Mouse (Mus musculus) T-cell, adult 2 months (primary cell): ENCODE measurements around the gene Ccpg1.
A peak's percentile ranks its signal among the peaks of the same experiment; 100 is the strongest.

ENCODE experiments used
- DNase-seq: peaks from one replicate; pipeline ENCODE4 v3.0.0; 2022; ENCODE audit warnings: low spot score

Ccpg1 gene

GRCm38 (mm10) chr9:72996167-72996566 is 10.9 kb downstream of the Ccpg1 start:
- no peak for DNase-seq

- DNase-seq, result no peak
Observed at GRCm38 (mm10) chr9:72996806-72997205, 11.6 kb downstream of the Ccpg1 start.

GRCm38 (mm10) chr9:73000487-73000886 is 15.3 kb downstream of the Ccpg1 start:
- DNase-seq, result no peak

DNA sequence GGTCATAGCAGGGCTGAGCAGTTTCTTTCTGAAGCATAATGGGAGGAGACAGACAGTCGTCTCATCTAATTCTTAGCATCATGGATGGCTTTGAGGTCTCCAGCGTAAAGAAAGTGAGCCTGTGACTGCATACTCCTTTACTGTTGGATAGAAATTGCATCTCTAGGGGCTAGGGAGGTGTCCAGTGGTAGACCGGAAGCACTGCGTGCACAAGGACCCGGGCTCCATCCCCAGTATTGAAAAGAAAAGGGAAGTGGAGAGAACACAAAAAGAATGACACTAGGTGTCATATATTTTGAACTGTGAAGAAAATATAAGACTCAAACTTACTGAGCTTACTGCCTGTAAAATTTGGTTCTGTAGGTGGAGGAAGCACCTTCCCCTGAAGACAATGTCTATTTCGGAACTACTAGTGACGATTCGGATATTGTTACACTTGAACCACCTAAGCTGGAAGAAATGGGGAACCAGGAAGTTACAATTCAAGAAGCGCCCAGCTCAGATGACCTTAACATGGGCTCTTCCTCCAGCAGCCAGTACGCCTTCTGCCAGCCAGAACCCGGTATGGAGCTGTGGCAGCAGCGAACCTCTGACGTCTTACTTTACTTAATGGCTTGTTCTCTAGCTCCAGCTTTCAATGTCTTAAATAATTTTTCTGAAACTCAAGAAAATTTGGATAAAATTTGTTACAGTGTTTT is 16.2 kb downstream of the Ccpg1 start:
- DNase-seq, result no peak

- DNase-seq, result no peak
Observed at GRCm38 (mm10) chr9:73002177-73002576, 16.9 kb downstream of the Ccpg1 start.

- DNase-seq, result no peak
Observed at GRCm38 (mm10) chr9:73004076-73004475, 18.8 kb downstream of the Ccpg1 start.

DNA sequence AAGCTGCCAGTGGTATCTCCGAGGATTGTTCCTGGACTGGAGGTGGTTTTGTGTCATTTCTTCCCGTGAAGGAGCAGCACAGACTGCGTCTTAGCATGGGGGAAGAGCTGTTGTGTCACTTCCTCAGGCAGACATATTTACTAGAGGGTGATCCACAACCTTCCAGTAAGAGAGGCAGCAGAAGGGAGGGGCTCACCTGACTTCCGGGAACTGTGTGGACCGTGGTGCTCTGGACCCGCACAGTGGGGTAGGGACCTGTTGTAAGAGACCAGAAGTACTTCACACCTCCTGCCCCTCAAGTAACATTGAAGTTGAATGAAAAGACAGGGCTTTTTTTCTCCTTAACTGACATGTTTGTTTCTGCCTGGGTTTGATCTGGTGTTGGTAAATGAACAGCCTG is 19.9 kb downstream of the Ccpg1 start:
- DNase-seq, result no peak

- DNase-seq, result peak; percentile 18
Observed at GRCm38 (mm10) chr9:73006175-73006574, 20.9 kb downstream of the Ccpg1 start.

GRCm38 (mm10) chr9:73008384-73008783 is 23.2 kb downstream of the Ccpg1 start:
- no peak for DNase-seq

GRCm38 (mm10) chr9:73012629-73013028 is 27.4 kb downstream of the Ccpg1 start:
- no peak for DNase-seq

DNA sequence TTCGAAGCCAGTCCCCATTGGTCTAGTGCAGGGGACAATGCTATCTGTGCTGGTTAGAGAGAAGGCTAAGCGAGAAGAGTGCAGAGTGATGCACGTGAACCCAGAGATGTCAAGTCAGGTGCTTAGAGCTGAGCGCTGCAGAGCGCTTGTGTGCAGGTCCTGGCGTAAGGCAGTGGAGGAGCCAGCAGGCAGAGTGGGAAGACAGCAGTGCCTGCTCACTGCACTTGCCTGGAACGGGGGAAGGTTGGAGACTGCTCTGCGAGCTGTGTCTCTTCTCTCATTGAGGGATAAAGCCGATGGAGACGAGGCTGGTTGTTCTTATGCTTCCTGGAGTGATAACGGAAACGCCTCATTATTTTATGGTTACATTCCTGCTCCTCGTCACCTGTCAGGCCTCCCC is 29.5 kb downstream of the Ccpg1 start:
- DNase-seq, result no peak

DNA sequence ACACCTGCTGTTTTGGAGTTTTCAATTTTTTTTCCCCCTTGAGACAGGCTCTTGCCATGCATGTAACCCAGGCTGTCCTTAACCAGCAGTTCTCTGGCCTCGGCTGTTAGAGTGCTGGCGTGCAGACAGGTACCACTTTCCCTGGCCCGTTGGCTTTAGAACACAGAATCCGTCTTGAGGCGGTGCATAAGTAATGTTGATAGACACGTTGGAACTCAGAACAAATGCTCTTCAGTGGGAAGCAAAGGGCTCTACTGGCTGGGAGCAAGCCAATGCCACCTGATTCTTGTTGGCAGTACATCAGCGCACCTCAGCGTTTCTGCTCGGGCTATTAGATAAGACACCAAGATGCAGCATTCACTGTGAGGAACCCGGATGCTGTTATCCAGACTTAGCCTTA is 34.6 kb downstream of the Ccpg1 start:
- DNase-seq, result no peak

- no peak for DNase-seq
Observed at GRCm38 (mm10) chr9:73020566-73021097, 35.4 kb downstream of the Ccpg1 start.

- DNase-seq, result no peak
Observed at GRCm38 (mm10) chr9:73025818-73026636, 40.8 kb downstream of the Ccpg1 start.

DNA sequence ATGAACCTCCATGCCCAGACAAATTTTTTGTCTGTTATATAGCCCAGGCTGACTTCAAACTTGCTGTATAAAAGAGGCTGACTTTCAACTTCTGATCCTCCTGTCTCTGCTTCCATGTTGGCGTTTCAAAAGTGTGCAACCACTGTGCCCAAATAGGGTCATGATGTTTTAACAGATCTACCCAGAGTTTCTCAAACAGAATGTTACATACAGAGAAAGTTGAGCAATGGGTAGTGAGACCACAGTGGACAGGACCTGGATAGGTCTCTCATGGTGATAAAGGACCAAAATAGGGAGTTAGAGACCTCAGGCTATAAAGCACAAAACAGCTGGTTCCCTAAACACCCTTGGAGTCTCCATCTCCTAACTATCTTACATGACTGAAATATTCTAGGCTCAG is 45.2 kb downstream of the Ccpg1 start:
- no peak for DNase-seq

GRCm38 (mm10) chr9:73031421-73031820 is 46.2 kb downstream of the Ccpg1 start:
- no peak for DNase-seq

DNA sequence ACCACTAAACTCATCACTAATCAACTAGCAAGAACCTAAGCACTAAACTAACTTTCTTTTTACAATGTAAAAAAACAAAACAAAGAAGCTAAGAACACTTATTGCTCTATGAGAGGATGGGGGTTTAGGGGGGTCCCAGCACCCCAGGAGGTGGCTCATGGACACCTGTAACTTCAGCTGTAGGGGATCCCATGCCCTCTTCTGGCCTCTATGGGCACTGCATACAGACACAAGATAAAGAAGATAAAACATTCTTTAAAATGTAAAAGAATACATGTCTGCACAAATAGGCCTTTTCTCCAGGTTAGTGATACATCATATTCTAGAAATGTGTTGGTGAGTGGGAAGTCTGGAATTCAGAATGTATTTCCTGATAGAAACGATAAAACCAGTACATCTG is 48.2 kb downstream of the Ccpg1 start:
- no peak for DNase-seq

- DNase-seq, result peak; percentile 90
Observed at GRCm38 (mm10) chr9:73039222-73039945, 54.2 kb downstream of the Ccpg1 start.

DNA sequence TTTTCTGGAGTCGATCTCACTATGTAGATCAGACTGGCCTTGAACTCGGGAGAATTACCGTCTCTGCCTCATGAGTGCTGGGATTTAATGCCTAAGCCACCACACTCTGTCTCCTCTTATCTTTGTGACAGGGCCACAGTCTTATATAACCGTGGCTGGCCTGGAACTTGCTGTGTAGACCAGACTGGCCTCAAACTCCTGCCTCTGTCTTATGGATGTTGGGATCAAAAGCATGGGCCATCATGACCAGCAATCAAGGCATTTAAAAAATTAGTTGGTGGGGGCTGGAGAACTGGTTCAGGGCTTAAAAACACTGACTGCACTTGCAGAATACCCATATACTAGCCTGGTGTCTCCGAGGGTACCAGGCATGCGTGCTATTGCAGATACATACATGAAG is 54.9 kb downstream of the Ccpg1 start, which contains the start of gene Pigb:
Gene Pigb (minus strand): TSS at position 299 of the 400 bp plus-strand sequence.
- no peak for DNase-seq

- DNase-seq, result peak; percentile 86
Observed at GRCm38 (mm10) chr9:73044146-73045079, 59.2 kb downstream of the Ccpg1 start, which contains the start of gene Rab27a. Gene Rab27a, plus strand, starts transcription at chr9:73044854.

GRCm38 (mm10) chr9:73045204-73045603 is 60.0 kb downstream of the Ccpg1 start:
- DNase-seq, result no peak
